Mouse (Mus musculus): ENCODE results near the gene Hmmr.
A peak's percentile ranks its signal among the peaks of the same experiment; 100 is the strongest.

DNA sequence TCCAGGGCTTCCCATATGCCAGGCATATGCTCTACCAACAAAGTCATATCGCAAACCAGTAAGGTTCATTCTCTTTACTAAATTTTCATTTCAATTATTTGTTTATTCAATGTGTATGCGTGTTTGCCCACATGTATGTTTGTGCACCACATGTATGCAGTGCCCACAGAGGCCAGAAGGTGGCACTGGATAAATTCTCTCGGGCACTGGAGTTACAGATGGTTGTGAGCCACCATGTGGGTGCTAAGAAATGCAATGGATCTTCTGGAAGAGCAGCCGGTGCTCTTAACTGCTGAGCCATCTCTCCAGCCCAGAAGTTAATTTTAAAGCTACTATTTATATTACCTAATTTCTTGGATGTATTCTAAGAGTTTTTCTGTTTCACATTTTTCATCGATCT, 17.7 kb downstream of the Hmmr start:
- TF ChIP-seq POLR2A (IDR thresholded peaks at IDR 0.05; ENCODE audit: low read depth, low read length) (no peak), CTCF (conservative IDR thresholded peaks at IDR 0.05; ENCODE audit: insufficient read depth, insufficient read length, low read depth, low read length) (0 out of 2 replicates have a peak, but pooled peaks have one; percentile 12)

All from kidney, adult 2 months (tissue).